Mouse (Mus musculus): Measurements from ENCODE around the gene Arhgap23.

- TF ChIP-seq CTCF (IDR thresholded peaks at IDR 0.05; ENCODE audit: low read depth, low read length) = no peak
- no peak for TF ChIP-seq POLR2A (IDR thresholded peaks at IDR 0.05; ENCODE audit: extremely low read depth, insufficient read depth, low read length)
Measured at GRCm38 (mm10) chr11:97528282-97528808, 113.0 kb downstream of the Arhgap23 start.

All from liver, adult 2 months (tissue).